Mouse (Mus musculus) brown adipose tissue, adult 24 weeks (tissue): ENCODE results near the gene Rab3gap2. TPM values are rescaled to one million over a fixed set of nuclear protein-coding genes. Genes with fewer than 3 reads are reported as not detected.

Experiments
- H3K27ac ChIP-seq: fragments of 200-500 bp; replicated peaks from 2 replicates; pipeline ENCODE4 v1.5.1; 2012; ENCODE audit warnings: low read depth, mild to moderate bottlenecking, low read length
- H3K4me1 ChIP-seq: fragments of 200-500 bp; 2 replicates; pipeline ENCODE4 v1.6.1; 2012; ENCODE audit warnings: low read length, mixed read lengths; ENCODE audit not compliant: control insufficient read depth, insufficient read depth, insufficient read length
- H3K4me3 ChIP-seq: fragments of 200-500 bp; 2 replicates; pipeline ENCODE4 v1.5.1; 2012; ENCODE audit warnings: low read depth, mild to moderate bottlenecking, low read length, moderate library complexity; ENCODE audit not compliant: insufficient read depth
- polyA plus RNA-seq: library from polyadenylated mRNA; stranded (reverse); fragments of >200 nt; gene quantifications from 2 replicates; pipeline ENCODE4 v1.2.4, GENCODE M21; 2012; ENCODE audit not compliant: missing spikeins, insufficient read depth, insufficient read length

Rab3gap2 gene
- polyA plus RNA-seq, 1 experiment, result 13.5 TPM

- Histone ChIP-seq H3K27ac (0 out of 2 replicates have a peak overlapping the region, but pooled peaks have one; percentile 21), H3K4me3 (no peak overlapping the region), H3K4me1 (peaks cover 7% of the 10 kb centered on the region; the same call in 1 of the 2 replicates)
Measured at GRCm38 (mm10) chr1:185284740-185285139, 80.8 kb downstream of the Rab3gap2 start.

GRCm38 (mm10) chr1:185285171-185285570, 81.3 kb downstream of the Rab3gap2 start:
- H3K4me1 ChIP-seq, result peaks cover 7% of the 10 kb centered on the region; the same call in 1 of the 2 replicates
- 0 out of 2 replicates have a peak overlapping the region, but pooled peaks have one; percentile 21 for H3K27ac ChIP-seq
- H3K4me3 ChIP-seq, result no peak overlapping the region

DNA sequence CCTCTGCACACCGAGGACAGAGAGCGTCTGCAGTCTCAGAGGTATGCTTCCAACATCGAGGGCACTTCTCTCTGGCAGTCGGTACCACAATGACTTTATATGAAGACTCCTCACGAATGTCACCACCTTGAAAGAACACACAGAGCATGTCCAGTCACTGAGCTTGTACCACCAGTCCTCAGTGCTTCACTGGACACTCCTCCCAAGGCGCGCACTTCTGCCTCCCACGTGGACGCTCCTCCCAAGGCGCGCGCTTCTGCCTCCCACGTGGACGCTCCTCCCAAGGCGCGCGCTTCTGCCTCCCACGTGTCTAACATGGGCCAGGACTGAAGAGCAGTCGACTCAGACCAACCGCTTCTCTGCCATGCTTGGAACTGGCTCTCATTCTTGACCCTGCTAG, 83.1 kb downstream of the Rab3gap2 start:
- Histone ChIP-seq H3K4me1 (peaks cover 7% of the 10 kb centered on the region; the same call in 1 of the 2 replicates), H3K27ac (no peak overlapping the region), H3K4me3 (no peak overlapping the region)

DNA sequence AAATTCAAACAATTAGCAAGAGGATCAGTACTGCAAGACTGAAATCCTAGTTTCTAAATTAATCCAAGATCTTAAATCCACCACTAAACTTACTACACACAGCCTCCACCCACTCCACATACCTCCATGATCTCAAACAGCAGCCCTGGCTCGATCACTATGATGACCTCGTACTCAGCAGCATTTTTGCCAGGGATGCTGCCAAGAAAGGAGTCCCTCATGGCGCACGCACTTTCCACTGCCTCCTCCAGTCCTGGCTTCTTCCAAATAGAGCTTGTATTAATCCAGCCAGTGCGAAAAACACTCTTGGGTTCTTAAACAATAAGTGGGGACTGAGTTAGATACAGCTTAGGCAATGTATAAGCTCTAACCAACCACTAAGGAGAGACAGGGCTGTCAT, 85.3 kb downstream of the Rab3gap2 start:
- Histone ChIP-seq H3K4me1 (peaks cover 7% of the 10 kb centered on the region; the same call in 1 of the 2 replicates), H3K27ac (peak overlapping the region; percentile 43; the same call in 1 of the 2 replicates), H3K4me3 (no peak overlapping the region)

DNA sequence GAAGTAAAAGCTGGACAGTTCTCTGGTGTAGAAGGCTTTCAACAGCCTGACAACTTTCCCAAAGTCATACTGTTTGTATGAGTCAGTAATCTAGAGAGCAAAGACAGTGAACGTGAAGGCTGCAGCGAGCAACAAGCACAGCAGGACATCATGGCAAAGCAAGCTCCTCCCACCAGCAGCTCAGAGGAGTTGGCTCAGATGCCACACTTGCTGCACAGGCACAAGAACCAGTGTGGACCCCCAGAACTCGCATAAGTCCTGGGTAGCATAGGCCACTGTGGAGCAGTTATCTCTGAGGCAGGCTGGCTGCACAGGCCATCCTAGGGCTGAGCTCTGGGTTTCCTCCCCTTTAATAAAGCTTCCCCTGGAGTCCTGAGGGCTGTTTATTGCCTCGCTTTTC, 87.4 kb downstream of the Rab3gap2 start:
- Histone ChIP-seq H3K4me1 (peaks cover 3% of the 10 kb centered on the region; the same call in 1 of the 2 replicates), H3K27ac (no peak overlapping the region), H3K4me3 (no peak overlapping the region)

GRCm38 (mm10) chr1:185292646-185293360, 88.9 kb downstream of the Rab3gap2 start:
- no peak overlapping the region for H3K27ac ChIP-seq
- no peaks in the 10 kb centered on the region for H3K4me1 ChIP-seq

GRCm38 (mm10) chr1:185296850-185297249, 92.9 kb downstream of the Rab3gap2 start:
- H3K4me1 ChIP-seq, result peaks cover 3% of the 10 kb centered on the region; the same call in 1 of the 2 replicates
- H3K4me3 ChIP-seq, result no peak overlapping the region
- H3K27ac ChIP-seq, result no peak overlapping the region

More at GRCm38 (mm10) chr1:185292646-185293360, 88.9 kb downstream of the Rab3gap2 start:
- no peak overlapping the region for H3K4me3 ChIP-seq

DNA sequence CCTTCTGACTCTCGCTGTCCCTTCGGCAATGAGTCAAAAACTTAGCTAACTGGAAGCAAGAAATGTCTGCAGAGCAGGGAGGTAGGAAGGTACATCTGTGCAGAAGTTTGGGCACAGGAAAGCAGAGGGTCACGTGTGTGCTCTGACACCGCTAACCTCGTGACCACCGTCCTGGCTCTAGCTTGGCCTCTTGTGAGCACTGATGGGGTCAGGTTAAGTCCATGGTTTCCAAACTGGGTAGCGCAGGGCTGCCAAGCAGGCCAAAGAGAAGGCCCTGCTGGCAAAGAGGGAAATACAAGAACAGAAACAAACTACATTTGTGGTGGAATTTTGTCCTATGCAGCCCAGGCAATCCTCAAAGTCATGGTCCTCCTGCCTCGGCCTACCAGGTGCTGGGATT, 94.6 kb downstream of the Rab3gap2 start:
- Histone ChIP-seq H3K27ac (peak overlapping the region; percentile 90), H3K4me1 (peaks cover 3% of the 10 kb centered on the region; the same call in 1 of the 2 replicates)

GRCm38 (mm10) chr1:185302816-185303215, 98.9 kb downstream of the Rab3gap2 start:
- Histone ChIP-seq H3K4me3 (no peak overlapping the region), H3K4me1 (peaks cover 3% of the 10 kb centered on the region; the same call in 1 of the 2 replicates), H3K27ac (no peak overlapping the region)

More for the DNA sequence above, 94.6 kb downstream of the Rab3gap2 start:
- no peak overlapping the region for H3K4me3 ChIP-seq

DNA sequence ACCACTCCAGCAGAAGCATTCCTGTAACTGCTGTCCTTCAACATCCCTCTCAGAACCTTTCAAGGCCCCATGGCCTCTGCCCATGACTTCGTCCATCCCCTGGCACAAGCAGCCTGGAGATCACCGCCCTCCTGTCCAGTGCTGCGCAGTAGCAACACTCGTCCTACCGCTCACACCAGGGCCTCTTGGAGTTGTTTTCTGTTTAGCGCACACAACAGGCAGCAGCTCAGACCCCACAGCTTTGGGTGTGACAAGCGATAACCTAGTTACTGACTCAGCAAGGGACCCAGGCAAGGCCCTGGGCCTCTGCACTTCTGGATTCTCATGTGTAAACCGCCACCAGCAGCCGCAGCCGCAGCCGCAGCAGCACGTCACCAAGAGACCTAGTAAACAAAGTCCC, 102.9 kb downstream of the Rab3gap2 start:
- no peak overlapping the region for H3K27ac ChIP-seq
- H3K4me3 ChIP-seq, result no peak overlapping the region
- H3K4me1 ChIP-seq, result no peaks in the 10 kb centered on the region; the same call in 1 of the 2 replicates

- Histone ChIP-seq H3K4me1 (no peaks in the 10 kb centered on the region; the same call in 1 of the 2 replicates), H3K4me3 (no peak overlapping the region), H3K27ac (no peak overlapping the region)
Measured at GRCm38 (mm10) chr1:185307645-185308044, 103.7 kb downstream of the Rab3gap2 start.

DNA sequence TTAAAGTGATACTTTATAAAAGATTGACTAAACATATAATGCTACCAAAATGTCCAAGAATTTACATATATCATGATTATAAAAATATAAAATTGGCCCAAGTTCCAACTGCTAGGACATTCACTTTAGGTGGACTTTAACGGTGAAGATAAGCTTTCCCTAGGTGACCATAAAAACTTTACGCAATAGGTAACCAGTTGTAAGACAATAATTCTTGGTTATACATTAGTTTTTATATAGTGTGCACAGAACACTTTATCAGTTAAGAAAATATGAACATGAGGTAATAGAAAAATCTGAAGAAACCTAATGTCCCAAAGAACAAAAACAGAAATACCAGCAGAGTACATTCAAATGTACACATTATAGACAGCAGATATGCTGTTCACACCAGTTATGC, 104.4 kb downstream of the Rab3gap2 start:
- Histone ChIP-seq H3K4me1 (no peaks in the 10 kb centered on the region; the same call in 1 of the 2 replicates), H3K27ac (peak overlapping the region; percentile 83), H3K4me3 (no peak overlapping the region)

DNA sequence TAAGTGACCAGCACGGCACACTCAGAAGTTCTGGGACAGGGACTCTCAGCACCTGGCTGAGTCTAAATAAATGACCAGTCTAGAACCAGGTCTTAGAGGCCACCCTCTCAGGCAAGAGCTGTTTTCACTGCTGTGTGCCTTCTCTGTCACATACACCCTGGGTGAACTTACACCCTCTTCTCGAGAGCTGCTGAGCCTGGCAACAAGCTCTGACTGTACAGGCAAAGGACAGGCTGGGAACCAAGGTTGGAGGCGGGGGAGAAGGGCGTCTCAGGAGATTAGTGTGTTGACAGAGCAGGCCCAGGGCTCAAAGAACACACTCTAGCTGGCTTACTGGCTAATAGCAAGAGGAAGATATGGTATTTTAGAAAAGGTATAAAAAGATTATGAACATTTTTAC, 105.0 kb downstream of the Rab3gap2 start:
- Histone ChIP-seq H3K4me3 (peak overlapping the region; percentile 6; the same call in 1 of the 2 replicates), H3K4me1 (no peaks in the 10 kb centered on the region; the same call in 1 of the 2 replicates), H3K27ac (peak overlapping the region; percentile 83)

- Histone ChIP-seq H3K27ac (no peak overlapping the region), H3K4me3 (no peak overlapping the region), H3K4me1 (no peaks in the 10 kb centered on the region; the same call in 1 of the 2 replicates)
Measured at GRCm38 (mm10) chr1:185311949-185312348, 108.0 kb downstream of the Rab3gap2 start.

- Histone ChIP-seq H3K4me3 (no peak overlapping the region), H3K4me1 (no peaks in the 10 kb centered on the region)
Measured at GRCm38 (mm10) chr1:185314546-185314945, 110.6 kb downstream of the Rab3gap2 start.

More at GRCm38 (mm10) chr1:185314546-185314945, 110.6 kb downstream of the Rab3gap2 start:
- no peak overlapping the region for H3K27ac ChIP-seq
